Mouse (Mus musculus): ENCODE data around the gene 1600012H06Rik.
"Not testable (repeated sequence)": the region's sequence is repeated elsewhere in the genome, so short reads cannot be mapped to it uniquely, and the experiment has no call there.

DNA sequence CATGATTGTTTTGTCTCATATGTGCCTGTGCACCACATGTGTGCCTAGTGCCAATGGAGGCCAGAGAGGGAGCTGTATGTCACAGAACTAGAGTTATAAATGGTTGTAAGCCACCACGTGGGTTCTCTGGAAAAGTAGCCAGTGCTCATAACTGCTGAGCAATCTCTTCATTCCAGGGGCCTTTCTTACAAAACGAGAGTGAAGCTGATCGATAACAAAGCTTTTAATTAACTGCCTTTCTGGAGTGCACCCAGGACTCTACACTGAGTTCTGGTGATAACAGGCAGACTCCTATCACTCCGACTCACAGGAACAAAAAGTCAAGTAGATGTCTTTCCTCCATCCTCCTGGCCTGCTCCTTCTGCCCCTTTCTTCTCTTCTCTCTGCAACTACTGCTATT, 57.1 kb downstream of the 1600012H06Rik start:
- not testable (repeated sequence) for TF ChIP-seq CTCF (conservative IDR thresholded peaks at IDR 0.05; ENCODE audit: insufficient read depth, insufficient read length, low read depth, low read length); POLR2A (IDR thresholded peaks at IDR 0.05; ENCODE audit: low read depth, low read length)
